Mouse (Mus musculus) adrenal gland, postnatal 36 days (tissue): ENCODE data around the gene Klf12. TPM values are rescaled to one million over a fixed set of nuclear protein-coding genes. Genes with fewer than 3 reads are reported as not detected.

Source experiments
- DNase-seq, 2 experiments: peaks; one replicate each; pipeline ENCODE4 v3.0.0; 2021; ENCODE audit warnings: mixed read lengths in 1 of 2
- total RNA-seq, 2 experiments: library from RNA; stranded (reverse); gene quantifications; 2 replicates each; pipeline ENCODE4 v1.2.3; 2021

The Klf12 gene
- total RNA-seq, 2 experiments from 2014 or later = 19.6 to 24.9 TPM

DNA sequence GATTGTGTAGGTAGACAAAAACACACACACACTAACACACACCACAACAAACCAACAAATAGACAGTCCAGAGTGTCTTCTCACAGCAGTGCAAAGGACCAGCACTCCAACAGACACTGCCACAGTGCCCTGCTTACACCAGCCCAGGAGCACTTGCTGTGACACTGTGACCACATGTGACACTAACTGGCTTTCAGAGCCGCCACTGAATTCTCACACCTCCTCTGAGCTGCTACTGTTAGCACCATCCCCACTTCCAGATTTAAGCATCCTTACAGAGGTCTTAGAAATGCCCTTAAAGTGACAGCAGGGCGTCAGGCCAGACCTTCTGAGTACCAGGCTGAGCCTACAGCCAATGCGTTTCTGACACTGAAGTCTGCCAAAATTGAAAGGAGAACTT is 48.7 kb downstream of the Klf12 start:
- no peak for DNase-seq

DNA sequence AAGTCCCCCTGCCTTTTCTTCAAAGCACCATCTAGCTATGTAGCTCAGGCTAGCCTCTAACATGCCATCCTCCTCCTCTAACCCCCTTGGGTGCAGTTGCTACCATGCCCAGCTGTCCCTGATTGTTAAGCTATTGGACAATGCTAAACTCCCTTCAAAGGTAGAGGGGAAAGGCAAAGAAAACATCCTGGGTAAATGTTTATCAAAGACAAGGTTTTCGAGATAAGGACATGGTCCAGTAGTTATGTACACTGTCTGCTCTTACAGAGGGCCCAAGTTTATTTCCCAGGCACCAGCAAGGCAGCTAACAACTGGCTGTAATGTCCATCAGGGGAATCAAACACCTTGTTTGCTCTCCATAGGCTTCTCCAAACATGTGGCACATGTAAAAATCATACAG is 53.1 kb downstream of the Klf12 start:
- no peak for DNase-seq

DNA sequence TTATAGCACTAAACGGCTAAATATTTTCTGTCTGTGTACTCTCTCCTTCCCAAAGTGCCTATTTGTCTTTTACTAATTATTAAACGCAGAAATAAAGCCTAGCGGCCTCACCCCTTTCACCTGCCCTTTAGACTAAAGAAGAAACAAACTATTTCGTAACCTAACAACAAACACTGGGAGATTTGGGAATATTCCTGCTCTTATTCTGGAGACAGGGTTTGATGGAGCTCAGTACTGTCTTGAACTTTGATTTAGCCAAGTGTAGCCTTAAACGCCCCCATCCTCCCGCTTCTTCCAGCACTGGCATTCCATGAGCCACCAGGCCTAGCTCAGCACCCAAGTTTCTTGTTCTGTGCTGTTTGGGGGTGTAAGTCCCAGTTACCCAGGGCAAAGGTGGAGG is 56.4 kb downstream of the Klf12 start:
- no peak for DNase-seq

DNA sequence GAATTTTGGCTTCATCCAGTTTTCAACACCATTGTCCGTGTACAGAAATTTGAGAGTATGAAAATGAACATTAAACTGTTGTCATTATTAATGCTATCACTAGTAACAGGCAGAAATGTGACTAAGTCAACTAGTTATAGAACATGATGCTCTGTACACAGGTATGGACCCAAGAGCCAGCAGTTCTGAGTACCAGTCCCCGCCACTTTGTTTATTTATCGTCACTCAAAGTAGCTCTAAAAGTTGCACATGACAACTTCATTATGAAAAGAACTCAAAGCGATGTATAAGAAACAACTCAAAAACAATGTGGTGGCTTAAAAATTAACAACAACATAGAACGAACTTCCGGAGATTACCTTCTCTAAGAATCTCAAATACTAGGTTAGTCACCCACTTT is 56.8 kb downstream of the Klf12 start:
- DNase-seq = no peak

DNA sequence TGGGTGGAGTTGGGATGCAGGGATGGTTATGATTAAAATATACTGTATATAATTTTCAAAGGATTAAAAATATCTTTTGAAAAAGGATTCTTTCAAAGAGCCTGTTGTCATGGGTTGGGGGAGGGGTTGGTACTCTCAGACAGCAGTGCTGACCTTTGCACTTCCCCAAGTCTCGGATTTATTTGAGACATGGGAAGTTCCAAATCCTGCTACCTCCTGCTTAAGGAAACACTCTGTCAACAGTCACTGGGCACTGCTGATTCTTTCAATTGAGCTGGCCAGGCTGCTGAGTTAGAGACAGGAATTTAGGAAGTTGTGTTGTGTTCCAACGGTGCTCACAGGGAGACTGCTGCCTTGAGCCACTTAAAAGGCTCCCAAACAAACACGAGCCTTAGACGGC is 60.3 kb downstream of the Klf12 start:
- peak; percentile 5 to 52 for DNase-seq

DNA sequence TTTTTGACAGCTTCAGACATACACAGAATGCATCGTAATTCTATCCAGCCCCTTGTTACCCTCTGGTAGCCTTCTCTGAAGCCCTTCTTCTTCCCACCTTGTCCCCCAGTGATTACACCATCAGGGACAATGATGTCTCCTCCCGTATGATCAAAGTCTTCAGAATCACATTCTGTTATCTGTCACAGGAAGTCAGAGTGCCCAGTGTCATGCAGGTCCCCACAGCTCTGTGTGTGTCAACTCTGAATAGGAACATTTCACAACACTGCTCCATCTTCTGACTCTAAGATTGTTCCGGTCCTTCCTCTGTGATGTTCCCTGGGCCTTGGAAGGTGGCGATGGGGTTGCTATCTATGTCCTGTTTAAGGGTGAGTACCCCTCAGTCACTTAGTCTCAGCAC is 62.2 kb downstream of the Klf12 start:
- no peak for DNase-seq

DNA sequence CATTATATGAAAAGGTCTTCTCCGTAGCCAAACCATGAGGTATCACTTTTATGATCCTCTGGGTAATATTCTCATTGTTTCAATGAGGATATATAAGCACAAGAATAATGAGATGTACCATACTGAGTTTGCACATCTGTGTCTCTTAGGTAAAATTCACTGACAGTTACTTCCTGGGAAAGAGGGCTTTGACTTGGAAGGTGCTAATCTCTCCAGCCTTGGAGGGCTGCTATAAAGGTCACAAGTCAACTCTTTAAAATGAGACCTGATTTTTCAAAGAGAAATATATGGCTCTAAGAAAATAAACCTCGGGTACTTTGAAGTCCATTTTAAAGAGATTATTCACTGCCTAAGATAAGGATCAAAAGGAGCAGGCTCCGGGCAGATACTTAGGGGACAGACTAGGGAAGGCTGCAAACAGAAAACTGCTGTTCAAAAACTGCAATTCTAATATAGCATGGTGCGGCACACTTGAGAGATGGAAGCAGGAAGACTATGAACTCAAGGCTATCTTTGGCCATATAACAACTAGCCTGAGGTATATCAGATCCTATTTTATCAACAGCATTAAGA is 69.2 kb downstream of the Klf12 start:
- no peak for DNase-seq

DNA sequence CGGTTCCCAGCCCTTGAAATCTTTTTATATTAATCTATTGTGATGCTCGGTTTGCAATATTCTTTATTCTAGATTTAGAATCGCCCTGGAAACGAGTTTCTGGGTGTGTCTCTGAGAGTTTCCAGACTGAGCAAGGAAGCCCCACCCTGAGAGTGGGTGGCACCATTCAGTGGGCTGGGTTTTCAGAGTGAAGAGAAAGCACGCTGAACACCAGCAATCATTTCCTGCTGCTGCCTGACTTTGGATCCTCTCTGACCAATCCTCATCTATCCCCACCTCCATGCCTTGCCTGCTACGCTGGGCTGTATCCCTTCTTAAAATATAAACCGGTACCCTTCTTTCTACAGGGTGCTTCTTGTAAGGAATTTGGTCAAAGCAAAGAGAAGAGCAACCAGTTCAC is 71.4 kb downstream of the Klf12 start:
- peak; percentile 53 to 56 for DNase-seq

DNA sequence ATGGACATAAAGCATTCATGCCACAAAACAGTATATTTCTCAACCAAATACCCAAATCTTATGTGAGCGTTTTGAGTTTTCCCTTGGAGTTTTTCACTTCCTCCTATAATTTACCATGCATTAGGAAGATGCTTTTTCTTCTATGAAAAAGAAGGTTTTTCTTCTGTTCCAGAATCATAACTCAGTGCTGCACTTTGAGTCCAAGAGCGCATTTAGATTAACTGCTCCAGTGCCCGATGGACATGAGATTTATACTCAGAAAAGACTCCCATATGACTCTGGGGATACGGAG is 72.7 kb downstream of the Klf12 start:
- no peak for DNase-seq

DNA sequence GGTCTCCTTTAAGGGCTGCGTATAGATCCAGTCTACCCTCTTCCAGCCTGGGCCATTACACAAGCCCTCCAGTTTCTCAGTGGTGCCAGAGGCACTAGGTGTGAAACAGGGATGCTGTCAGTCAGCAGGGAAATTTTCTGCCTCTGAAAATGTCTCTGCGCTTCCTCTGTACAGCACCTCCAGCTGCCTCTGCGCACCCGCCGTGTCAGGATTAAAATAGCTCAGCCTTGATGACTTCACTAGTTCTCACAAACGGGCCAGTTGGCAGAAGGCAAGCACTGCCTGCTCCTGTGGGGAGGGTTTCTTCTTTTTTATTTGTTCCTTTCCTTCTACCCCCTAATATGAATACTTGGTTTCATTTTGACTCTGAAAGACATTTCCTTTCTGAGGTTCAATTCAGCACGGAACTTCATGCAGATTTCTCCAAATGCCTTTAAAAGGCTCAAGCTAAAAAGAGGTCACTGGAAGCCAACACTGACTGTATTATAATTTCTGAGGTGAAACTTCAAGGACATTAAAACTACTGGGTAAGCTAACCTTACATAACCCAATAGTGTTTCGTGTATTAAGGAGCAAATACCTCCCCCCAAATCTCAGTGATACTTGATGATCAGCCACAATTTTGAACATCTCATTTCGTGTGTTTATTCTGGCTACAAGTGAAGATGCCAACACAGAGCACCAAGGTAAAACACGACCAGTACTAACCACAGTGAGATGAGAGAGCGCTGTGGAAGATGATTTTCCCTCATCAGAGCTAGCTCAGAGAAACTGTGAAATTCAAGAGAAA is 73.2 kb downstream of the Klf12 start:
- peak; percentile 75 to 76 for DNase-seq

DNA sequence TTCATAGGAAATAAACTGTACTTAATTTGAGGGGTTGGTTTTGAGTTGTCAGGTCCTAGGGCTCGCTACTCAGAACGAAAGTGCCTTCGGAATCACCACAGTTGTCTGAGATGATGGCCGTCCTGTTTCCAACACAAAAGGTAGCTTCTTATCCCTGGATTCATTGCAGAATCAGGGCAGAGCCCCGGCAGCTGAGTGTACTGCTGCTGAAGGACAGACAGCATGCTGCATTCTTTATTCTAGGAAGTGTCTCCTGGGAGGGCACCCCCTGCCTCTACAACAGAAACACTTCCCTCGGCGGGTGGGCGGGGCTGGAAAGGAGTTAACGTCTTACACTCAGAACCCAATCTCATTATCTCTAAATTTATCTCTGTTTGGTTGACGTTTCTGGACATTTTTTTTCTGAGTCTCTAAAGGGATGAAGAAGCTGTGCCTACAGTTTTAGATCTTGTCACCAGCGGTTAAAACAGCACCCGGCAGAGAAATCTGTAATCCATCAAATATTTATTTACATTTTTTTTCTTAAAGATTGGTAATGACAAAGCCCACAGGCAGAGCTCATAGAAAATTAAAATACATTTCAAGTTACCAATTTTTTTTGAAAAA is 74.6 kb downstream of the Klf12 start:
- peak in 1 of 2 experiments; percentile 35 for DNase-seq

DNA sequence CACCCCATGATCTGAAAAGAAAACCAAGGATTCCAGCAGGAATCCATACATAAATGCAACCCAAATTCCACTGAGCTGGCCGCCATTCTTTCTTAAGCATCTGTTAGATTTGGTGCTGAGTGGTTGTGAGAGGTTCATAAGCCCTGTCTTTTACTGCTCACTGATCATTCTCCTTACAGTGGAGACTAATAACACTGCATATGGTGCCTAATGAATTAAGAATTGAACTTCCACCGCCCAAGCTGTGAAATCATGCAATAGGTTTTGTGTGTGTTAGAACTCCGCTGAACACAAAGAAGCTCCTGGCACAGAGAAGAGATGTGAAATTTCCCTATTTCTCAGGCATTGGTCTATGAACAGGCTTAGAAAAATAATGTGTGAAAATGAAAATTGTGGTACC is 77.4 kb downstream of the Klf12 start:
- DNase-seq = no peak

DNA sequence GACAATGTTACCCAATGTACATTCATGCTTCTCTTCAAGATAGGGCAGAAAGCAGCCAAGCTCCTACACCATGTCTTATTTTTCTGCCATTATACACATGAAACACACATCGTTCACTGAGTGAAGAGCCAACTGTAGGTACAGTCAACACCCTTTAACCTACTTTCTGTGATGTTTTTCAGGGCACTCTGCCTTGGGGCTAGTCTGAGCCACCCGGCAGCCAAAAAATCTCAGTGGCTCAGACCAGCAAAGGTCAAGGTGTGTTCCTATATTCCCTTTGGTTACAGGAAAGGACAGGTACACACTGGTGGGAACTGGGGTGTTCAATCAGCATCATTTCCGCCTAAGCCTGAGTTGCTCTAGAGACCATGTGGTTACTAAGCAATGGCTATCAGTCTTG is 78.3 kb downstream of the Klf12 start:
- no peak for DNase-seq

DNA sequence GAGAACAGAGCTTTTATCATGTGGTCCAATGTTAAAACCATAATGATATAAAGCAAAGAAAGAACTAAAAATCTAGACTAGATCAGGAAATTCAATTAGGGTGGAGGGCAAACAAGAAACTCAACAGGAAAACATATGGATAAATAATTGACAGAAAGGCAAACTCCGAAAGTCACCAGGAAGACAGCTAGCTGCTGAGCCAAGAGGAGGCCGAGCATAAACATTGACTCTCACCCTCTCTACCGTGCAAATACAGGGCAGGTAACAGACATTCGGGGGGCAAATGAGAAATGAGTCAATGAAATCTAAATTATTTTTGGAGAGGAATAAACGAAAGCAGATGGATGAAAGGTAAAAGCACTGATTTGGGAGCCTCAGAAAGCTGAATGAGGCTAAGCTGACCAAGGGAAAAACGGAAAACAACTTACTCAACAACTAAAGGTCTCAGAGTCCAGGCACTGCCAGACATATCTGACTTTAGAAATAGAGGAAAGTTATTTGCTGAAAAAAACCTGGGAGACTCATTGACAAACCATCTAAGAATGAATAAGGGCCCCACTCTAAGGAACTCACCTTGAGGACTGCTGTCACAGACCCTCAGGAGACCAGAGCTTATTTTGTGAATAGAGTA is 84.3 kb downstream of the Klf12 start:
- DNase-seq = no peak

DNA sequence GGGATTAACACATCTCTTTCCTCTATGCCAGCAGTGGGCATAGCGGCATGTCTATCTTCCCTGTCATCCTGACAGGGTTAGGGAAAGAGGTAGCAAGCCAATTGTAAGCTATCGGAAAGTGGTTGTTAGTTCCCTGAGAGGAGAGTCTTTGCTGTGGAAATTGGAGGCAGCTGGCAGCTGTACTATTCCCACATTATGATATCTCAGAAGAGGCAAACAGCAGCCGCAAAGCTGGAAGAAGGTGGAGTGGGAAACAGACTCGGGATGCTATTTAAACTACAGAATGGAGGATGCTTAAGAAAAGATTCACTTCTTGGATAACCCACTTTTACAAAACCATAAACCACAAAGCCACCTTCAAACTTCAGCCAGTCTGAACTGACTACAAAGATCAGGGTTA is 85.8 kb downstream of the Klf12 start:
- DNase-seq = no peak

DNA sequence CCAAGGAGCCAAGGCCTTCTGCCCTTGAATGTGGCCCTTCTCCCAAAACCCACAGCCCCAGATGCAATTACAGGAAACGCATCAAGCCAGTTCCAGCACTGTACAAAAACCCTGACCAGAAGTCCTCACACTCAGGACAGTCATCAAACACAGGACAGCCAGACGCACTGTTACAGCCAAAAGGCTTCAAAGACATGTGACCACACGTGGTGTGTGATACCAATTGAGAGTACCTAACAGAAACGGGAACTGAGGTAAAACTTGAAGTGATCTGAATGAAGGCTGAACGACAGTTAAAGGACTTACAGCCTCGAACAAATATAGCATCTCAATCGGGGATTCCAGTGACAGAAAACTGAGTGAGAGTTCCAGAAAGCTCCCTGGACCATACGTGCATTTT is 87.3 kb downstream of the Klf12 start:
- no peak for DNase-seq

DNA sequence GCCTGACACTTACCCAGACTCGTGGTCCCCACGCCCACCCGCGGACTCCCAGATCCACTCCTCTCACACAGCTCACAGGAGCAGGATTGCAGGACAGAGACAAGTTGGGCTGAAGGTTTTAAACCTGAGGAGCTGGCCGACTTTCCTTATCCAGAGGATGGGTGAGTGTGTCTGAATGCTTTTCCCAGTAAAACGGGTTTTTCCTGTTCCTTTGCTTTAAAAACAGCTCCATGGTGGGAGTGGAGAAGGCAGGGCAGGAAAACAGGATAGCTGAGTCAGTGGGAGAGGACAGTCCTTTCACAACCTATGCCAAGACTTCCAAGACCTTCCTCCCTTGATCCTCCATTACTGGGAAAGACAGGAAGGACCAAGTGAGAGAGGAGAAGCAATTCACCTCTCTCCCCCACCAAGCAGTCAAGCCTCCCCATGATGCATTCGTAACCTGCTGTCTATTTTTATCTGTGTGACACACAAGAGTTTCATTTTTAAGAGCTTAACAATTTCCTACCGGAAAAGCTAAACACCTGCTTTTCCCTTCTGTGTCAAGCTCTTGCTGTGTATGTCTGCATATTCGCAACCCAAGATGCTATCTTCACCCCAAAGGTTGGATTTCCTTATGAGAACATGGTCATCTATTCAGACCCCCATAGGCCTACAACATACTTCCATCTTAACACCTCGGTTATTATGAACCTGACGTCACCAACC is 94.8 kb downstream of the Klf12 start:
- DNase-seq = no peak

DNA sequence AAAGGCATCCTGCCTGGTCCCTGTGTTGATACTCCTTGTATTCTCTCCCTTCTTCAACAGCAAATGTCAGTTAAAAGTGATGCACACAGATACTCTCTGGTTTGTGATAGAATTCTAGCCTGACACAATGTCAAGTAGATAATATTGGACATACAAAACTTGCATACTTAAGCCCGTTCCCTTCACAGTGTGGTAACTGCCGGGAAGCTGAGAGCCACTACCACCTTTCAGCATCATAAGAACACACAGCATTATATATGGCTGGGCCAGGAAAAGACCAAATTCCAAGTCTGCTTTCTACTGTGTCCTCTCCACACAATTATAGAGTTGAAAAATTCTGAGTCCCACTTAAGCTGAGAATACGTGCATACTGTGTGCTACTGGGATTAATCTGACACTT is 97.1 kb downstream of the Klf12 start:
- no peak for DNase-seq

DNA sequence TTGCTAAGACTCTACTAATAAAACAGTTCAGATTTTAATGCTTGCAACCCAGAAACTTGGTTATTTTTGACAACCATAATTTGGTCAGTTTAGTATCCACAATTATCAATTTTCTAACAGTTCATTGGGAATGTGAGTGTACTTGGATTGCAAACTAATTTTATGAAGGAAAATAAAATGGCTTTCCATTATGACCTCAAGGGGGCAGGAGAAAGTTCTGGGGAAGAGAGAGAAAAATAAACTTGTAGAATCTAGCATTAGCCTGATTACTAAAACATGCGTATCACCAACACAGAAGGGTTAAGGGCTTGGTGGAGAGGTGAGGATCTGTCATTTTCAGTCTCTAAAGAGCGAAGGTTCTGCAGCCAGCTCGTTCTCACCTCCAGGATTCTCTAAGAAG is 106.7 kb downstream of the Klf12 start:
- no peak for DNase-seq

DNA sequence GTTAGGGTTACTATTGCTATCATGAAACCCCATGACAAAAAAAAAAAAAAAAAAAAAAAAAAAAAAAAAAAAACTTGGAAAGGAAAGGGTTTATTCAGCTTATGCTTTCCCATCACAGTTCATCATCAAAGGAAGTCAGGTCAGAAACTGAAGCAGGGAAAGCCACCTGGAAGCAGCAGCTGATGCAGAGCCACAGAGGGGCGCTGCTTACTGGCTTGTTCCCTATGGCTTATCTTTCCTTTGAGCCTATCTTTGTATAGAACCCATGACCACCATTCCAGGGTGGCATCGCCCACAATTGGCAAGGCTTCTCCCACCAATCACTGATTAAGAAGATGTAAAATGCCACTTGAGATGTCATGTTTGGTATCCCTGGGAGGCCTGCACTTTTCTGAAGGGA is 119.4 kb downstream of the Klf12 start:
- DNase-seq = no peak

DNA sequence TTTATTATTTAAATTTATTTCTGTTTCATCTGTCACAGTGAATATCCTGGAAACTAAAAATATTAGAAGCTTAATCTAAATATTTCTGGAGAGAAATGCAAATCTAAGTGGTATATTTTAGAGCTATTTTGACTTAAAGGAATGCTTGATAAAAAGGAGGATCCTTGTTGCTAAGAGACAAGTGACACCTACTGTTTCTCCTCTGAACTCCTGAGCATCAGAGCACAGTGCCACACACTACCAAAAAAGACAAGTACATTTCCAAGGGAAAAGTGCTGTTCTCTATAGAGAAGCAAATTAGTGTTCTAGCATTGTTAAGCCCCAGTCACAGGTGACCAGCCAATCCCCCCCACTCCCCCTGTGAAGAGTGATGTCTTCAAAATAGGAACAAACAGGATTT is 127.8 kb downstream of the Klf12 start:
- no peak for DNase-seq

DNA sequence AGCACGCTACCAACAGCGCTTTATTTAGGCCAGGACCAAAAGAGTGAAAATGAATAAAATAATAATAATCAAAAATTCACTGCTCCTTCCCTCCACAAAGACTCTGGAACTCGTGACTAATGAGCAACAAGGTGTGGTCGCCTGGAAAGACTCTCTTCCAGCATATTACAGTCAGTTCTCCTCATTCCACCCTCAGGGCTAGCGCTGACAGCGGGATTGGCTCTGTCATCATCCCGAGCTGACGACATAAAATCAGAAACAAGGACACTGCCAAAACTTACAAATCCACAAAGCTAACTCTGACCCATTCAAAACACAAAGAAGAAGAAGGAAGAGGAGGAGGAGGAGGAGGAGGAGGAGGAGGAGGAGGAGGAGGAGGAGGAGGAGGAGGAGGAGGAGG is 136.8 kb downstream of the Klf12 start:
- DNase-seq = no peak

DNA sequence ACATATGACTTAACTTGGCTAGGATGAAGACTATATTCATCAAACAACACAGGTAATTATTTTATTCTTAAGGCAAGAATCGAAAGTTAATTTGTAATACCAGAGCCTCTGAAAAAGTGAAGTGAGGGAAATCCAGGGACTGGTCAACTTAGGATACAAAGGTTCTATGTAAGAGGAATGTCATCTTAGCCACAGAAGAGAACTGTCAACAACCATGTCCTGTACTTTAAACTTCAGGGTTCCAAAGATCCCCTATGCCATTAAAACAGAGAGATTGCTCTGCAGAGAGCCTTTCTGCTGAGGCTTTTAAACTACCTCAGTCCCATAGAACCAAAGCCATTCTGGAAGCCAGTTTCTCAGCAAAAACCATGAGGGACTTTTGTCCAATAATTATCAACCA is 144.1 kb downstream of the Klf12 start:
- DNase-seq = no peak
